Mouse (Mus musculus) intestine, postnatal 0 days (tissue): ENCODE measurements at regions not wholly inside any gene's neighbourhood (a gene's known extent, or its start where the extent isn't known, plus 50 kb on each side); places are given as distances from the start of the nearest gene placed in this dataset.

Source experiments
- ATAC-seq: fragments of 200-750 bp; cut with Nextera tagmentation; 2 replicates; pipeline ENCODE4 v1.8.0; 2017; ENCODE audit warnings: mild to moderate bottlenecking, moderate TSS enrichment, moderate library complexity
- H3K27ac ChIP-seq: fragments of 300-500 bp; sonication (generic); 2 replicates; pipeline ENCODE4 v1.5.1; 2014; ENCODE audit warnings: mild to moderate bottlenecking, low read depth, low read length, moderate library complexity
- H3K27me3 ChIP-seq: fragments of 300-500 bp; sonication (generic); replicated peaks from 2 replicates; pipeline ENCODE4 v1.6.1; 2014; ENCODE audit warnings: low read length, mixed read lengths; ENCODE audit not compliant: control insufficient read depth, insufficient read depth
- H3K36me3 ChIP-seq: fragments of 300-500 bp; sonication (generic); 2 replicates; pipeline ENCODE4 v1.6.1; 2014; ENCODE audit warnings: mild to moderate bottlenecking, moderate library complexity; ENCODE audit not compliant: control insufficient read depth, insufficient read depth
- H3K4me1 ChIP-seq: fragments of 300-500 bp; sonication (generic); replicated peaks from 2 replicates; pipeline ENCODE4 v1.6.1; 2014; ENCODE audit warnings: antibody characterized with exemption, low read length, mixed read lengths; ENCODE audit not compliant: control insufficient read depth, insufficient read depth
- H3K4me2 ChIP-seq: fragments of 300-500 bp; sonication (generic); replicated peaks from 2 replicates; pipeline ENCODE4 v1.6.1; 2014; ENCODE audit warnings: low read depth, mild to moderate bottlenecking, moderate library complexity
- H3K4me3 ChIP-seq: fragments of 300-500 bp; sonication (generic); 2 replicates; pipeline ENCODE4 v1.5.1; 2014; ENCODE audit warnings: low read depth, low read length
- H3K9ac ChIP-seq: fragments of 300-500 bp; sonication (generic); 2 replicates; pipeline ENCODE4 v1.6.1; 2014; ENCODE audit warnings: mild to moderate bottlenecking, low read depth, low read length
- H3K9me3 ChIP-seq: fragments of 300-500 bp; sonication (generic); 2 replicates; pipeline ENCODE4 v1.6.1; 2016; ENCODE audit warnings: mixed run types; ENCODE audit not compliant: control insufficient read depth
- CTCF ChIP-seq: sonication (generic); IDR thresholded peaks from 2 replicates; pipeline ENCODE4 v1.5.1; 2016; ENCODE audit warnings: low read depth, mild to moderate bottlenecking, control low read depth, antibody characterized with exemption, moderate library complexity
- WGBS: fragments of 180-500 bp; shearing (Covaris S2); extraction: QIAGEN DNeasy Blood & Tissue Kit; methylation state at CpG from one replicate; pipeline ENCODE4 v1.1.7; 2014; 5-methylcytosine and 5-hydroxymethylcytosine counted together

- H3K4me2 ChIP-seq, result no peak overlapping the region
- no peak for TF ChIP-seq CTCF
Observed at GRCm38 (mm10) chr3:103420621-103421274, 141.7 kb downstream of the Trim33 start.

GRCm38 (mm10) chr3:103421275-103421621, 142.2 kb downstream of the Trim33 start:
- ATAC-seq, result no peak
- no peaks in the 10 kb centered on the region for H3K9me3 ChIP-seq
- H3K4me2 ChIP-seq, result no peak overlapping the region
- no peak for TF ChIP-seq CTCF
- H3K4me3 ChIP-seq, result no peak overlapping the region
- WGBS, result 66% methylated on average over 9 of the region's 9 CpGs
- no peaks in the 10 kb centered on the region for H3K27me3 ChIP-seq
- no peak overlapping the region for H3K9ac ChIP-seq
- no peaks in the 10 kb centered on the region for H3K36me3 ChIP-seq
- no peak overlapping the region for H3K27ac ChIP-seq
- no peaks in the 10 kb centered on the region; the same call in 1 of the 2 replicates for H3K4me1 ChIP-seq

More at GRCm38 (mm10) chr3:103420621-103421274, 141.7 kb downstream of the Trim33 start:
- Histone ChIP-seq H3K36me3 (no peaks in the 10 kb centered on the region), H3K27ac (no peak overlapping the region), H3K4me3 (no peak overlapping the region), H3K9me3 (no peaks in the 10 kb centered on the region), H3K27me3 (no peaks in the 10 kb centered on the region), H3K9ac (no peak overlapping the region), H3K4me1 (no peaks in the 10 kb centered on the region; the same call in 1 of the 2 replicates)
- no peak for ATAC-seq
- 60% methylated on average over 12 of the region's 12 CpGs for WGBS

GRCm38 (mm10) chr3:103422806-103423205, 143.7 kb downstream of the Trim33 start:
- no peaks in the 10 kb centered on the region for H3K27me3 ChIP-seq
- 91% methylated on average over 12 of the region's 12 CpGs for WGBS
- H3K4me1 ChIP-seq, result no peaks in the 10 kb centered on the region; the same call in 1 of the 2 replicates
- H3K9ac ChIP-seq, result no peak overlapping the region
- no peaks in the 10 kb centered on the region for H3K9me3 ChIP-seq
- H3K36me3 ChIP-seq, result no peaks in the 10 kb centered on the region
- no peak for TF ChIP-seq CTCF
- no peak overlapping the region for H3K4me3 ChIP-seq
- H3K27ac ChIP-seq, result no peak overlapping the region
- no peak overlapping the region for H3K4me2 ChIP-seq
- no peak for ATAC-seq

- Histone ChIP-seq H3K9ac (no peak overlapping the region), H3K4me3 (no peak overlapping the region), H3K9me3 (no peaks in the 10 kb centered on the region), H3K4me2 (no peak overlapping the region), H3K36me3 (no peaks in the 10 kb centered on the region), H3K27ac (no peak overlapping the region), H3K27me3 (no peaks in the 10 kb centered on the region), H3K4me1 (no peaks in the 10 kb centered on the region; the same call in 1 of the 2 replicates)
- TF ChIP-seq CTCF, result no peak
- no peak for ATAC-seq
- WGBS, result 93% methylated on average over 4 of the region's 4 CpGs
Observed at GRCm38 (mm10) chr3:103423290-103423689, 144.2 kb downstream of the Trim33 start.

GRCm38 (mm10) chr3:103425812-103426430, 146.8 kb downstream of the Trim33 start:
- no peak for TF ChIP-seq CTCF
- no peak for ATAC-seq
- no peaks in the 10 kb centered on the region for H3K27me3 ChIP-seq
- H3K36me3 ChIP-seq, result no peaks in the 10 kb centered on the region
- no peak overlapping the region for H3K9ac ChIP-seq
- no peaks in the 10 kb centered on the region for H3K9me3 ChIP-seq
- no peak overlapping the region for H3K4me3 ChIP-seq
- WGBS, result 78% methylated on average over 19 of the region's 19 CpGs
- no peak overlapping the region for H3K27ac ChIP-seq
- no peak overlapping the region for H3K4me2 ChIP-seq
- H3K4me1 ChIP-seq, result no peaks in the 10 kb centered on the region

- ATAC-seq, result no peak
- no peak overlapping the region for H3K27ac ChIP-seq
- H3K4me3 ChIP-seq, result no peak overlapping the region
- no peaks in the 10 kb centered on the region for H3K4me1 ChIP-seq
- H3K9me3 ChIP-seq, result no peaks in the 10 kb centered on the region
- no peaks in the 10 kb centered on the region for H3K27me3 ChIP-seq
- H3K4me2 ChIP-seq, result no peak overlapping the region
- H3K9ac ChIP-seq, result no peak overlapping the region
- peak; percentile 69 for TF ChIP-seq CTCF
- no peaks in the 10 kb centered on the region for H3K36me3 ChIP-seq
- 12% methylated on average over 5 of the region's 5 CpGs for WGBS
Observed at GRCm38 (mm10) chr3:103429227-103429788, 145.7 kb upstream of the Syt6 start.
